Mouse (Mus musculus): Measurements from ENCODE around the gene Abcc9.

Gene Abcc9

DNA sequence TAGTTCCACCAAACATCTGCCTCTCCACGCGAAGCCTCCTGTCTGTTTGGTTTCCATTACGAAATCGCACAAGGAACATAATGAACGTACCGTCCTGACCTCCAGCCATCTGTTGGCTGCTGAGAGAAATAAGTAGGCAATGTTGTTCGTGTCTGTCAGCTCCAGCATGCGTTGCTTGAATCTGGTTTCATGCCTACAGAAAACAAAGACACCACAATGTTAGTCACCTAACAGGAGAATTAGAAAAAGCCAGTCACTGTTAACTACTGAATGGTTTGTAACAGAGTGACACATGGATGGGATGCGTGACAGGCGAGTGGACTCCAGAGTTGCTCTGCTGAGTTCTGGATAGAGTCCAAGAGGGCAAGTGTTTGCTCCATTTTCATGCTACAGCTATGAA, 87.8 kb downstream of the Abcc9 start:
- no peak for ATAC-seq (ENCODE audit: low TSS enrichment)

DNA sequence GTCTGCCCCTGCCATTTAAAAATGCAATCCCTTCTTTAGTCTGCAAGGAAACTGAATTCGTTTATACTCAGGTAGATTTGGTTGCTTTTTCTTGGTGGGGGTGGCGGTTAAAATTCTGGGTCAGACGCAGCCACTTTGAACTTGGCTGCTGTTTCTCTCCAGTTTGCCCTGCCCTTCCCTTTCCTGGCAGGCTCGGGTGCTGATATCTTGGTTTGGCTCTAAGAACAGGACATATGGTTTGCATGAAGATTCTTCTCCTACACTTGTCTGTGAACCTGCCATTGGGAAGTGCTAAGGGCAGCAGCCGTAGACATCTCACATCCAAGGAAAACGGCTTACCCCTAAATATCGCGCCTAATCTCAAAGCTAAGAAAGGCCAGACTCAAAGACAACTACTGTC, 89.7 kb downstream of the Abcc9 start:
- no peak for ATAC-seq (ENCODE audit: low TSS enrichment)

DNA sequence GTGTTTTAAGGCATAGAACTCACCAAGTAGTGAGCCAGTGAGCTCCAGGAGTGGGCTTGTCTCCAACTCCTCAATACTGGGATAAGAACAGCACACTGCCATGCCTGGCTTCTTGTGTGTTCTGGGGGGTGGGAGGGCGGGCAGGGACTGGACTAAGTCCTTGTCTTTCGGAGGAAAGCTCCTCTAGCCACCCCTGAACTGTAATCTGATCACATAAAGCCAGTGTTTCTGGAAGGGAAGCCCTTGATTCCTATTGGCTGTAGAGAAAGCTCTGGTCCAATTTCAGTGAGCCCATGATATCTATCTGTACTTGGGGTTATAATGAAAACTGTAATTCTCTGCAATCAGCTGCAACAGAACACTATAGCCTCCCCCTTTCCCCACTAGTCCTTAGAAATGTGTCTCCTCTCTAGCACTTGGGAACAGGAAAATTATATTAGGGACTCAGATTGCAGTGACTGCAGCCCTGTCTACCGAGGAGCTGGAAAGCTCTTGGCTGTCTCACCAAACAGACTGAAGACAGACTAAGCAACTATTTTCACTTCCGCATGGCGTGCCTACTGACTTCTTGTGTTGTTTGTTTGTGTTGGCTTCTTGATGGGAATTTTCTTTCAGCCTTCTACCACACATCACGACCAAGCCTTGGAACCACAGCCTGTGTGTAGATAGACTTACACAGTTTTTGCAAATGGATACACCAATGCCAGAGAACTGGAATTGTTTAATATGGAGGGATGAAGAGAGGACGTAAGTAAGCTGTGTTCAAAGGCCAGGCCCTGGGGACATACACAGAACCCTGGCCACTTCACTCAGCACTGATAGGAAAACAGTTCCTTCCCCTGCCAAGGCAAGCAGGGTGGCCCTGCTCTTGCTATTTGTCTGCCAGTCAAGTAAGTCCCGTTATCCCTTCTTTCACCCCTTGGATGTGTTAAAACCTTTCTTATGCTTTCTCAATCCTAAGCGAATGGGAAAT, 92.4 kb downstream of the Abcc9 start:
- ATAC-seq (ENCODE audit: low TSS enrichment), result no peak

DNA sequence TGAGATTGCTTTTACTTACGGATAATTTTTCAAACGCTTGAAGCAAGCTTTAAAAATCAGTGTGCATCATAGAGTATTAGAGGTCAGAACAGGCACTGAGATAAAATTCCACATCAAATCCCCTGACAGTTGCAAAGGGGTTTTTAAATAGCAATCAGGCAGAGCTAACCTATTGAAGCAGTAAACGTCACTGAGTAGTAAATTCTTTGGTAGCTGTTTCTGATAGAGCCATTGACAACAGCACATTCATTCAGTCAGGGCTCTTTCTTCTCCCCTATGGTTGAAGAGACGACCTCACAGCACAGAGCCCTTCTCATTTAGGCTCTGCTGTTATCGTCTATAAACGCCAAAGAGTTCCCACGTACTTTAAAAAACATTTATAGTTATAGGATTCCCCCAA, 95.0 kb downstream of the Abcc9 start:
- no peak for ATAC-seq (ENCODE audit: low TSS enrichment)

DNA sequence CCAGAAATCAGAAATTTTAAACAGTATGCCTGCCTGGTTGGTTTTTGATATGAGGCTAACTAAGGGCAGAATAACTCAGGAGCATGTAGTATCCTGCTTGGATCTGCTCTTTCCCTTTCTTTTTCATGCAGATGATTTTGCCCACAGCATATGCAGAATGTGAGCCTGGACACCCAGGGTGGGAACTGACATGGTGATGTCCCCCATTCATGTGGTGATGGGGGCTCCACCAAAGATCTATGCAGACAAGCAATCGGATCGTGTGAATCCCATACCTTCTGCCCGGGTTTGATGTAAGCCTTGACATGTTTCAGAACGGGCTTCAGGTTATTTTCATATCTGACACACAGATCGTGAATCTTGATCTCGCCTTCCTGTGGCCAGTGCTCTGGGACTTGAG, 99.3 kb downstream of the Abcc9 start:
- ATAC-seq (ENCODE audit: low TSS enrichment), result no peak

DNA sequence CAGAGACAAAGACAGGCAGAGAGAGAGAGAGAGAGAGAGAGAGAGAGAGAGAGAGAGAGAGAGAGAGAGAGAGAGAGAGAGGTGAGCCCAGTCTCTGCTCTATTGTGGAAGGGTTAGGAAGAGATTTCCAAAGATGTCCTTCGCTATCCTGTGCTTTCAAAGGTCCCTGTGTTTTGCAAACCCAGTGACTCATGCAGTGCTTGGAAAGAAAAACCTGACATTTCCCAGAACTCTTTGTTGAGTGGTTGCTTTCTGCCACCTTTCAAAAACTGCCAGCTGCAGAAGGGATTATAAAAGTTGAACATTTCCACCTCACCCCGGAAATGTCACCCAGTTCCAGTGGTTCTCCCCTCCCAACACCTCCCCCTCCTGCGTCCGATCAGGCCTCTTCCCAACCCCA, 123.3 kb downstream of the Abcc9 start:
- no peak for ATAC-seq (ENCODE audit: low TSS enrichment)

DNA sequence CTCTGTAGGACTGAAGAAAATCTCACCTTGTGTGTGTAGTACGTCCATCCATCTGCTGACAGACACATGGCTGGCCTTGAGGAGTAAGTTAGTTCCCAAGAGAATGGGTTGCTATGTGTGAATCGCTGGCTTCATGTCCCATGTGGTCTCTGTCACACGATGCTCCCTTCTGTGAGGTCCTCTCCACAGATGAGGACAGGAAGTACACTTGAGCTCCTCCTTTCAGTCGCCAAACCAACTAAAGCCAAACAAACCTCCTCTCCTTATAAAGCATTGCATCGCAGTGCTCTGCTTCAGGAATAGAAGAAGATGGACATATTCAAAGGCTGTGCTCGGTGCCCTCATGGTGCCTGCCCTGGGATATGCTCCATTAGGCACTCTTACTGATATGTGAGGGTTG, 124.3 kb downstream of the Abcc9 start:
- ATAC-seq (ENCODE audit: low TSS enrichment), result no peak

DNA sequence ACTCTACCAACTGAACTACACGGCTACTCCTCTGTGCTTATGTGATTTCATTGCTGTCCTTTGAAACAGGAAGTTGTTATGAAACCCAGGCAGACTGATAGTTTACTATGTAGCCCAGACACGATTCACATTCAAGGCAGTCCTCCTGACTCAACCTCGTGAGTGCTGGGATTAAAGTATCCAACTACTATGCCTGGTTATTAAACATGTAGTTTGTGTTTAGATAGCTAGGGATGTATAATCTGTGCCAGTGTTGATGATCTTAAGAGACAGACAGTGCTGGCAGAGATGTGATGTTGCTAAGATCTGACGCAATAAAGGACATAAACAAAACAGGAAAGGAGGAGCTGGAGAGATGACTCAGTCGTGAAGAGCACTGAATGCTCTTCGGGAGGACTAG, 129.2 kb downstream of the Abcc9 start:
- ATAC-seq (ENCODE audit: low TSS enrichment), result no peak

DNA sequence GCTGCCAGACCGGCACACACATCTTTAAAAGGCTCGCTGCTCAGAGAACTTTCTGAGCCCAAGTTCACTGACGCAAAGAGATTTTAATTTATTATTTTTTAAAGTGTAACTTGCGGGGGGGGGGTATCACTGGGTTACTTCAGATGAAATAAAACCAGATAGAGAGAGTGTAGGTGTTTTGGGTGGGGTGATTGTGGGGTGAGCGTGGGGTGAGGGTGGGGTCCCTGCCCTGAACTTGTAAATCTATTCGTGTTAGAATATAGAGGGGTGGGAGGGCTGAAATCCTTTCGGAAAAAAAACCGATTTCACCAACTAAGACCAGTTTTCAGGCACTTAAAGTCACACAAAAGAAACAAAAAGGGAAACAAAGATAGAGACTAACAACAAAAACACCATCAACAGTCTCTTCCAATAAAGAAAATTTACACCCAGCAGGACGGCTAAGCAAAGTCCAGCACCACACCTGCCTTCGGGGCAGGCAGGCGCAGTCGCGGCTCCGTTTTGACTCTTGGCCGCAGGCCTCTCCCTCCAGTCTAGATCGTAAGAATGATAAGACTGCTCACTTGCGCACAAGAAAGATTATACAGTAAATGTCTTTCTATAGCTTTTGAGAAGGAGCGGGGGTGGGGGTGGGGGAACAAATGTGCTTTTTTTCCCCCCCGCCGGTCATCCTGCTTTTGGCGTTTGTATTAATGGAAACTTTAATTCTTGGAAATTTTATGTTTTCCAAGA, 130.3 kb downstream of the Abcc9 start:
- ATAC-seq (ENCODE audit: low TSS enrichment), result no peak

DNA sequence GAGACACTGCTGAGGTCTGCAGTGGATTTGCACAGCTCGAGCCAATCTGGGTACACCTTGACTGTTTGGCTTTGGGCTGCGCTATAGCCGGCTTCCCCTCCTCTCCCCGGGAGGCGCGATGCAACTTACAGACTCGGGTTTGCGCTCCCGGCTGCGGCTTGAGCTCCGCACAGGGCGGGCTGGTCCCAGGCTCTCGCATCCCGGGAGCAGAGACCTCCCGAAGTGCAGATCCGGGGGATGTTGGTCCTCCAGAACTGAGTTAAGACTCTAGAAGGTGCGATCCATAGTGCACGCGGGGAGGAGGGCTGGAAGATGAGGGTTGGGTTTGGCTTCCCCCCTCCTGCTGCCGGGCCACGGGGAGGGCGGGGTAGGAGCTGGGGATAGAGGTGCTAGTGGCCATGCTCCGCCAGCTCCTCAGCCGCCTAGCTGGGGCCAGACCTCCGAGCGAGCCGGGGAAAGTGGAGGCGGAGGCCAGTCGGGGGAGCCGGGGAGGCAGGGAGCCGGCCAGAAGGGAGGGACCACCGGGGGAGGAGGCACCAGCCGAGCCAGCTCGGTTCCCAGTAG, 131.0 kb downstream of the Abcc9 start, which contains the start of gene Kcnj8:
TSS of gene Kcnj8 (minus strand) at position 560 of the 564 bp plus-strand sequence.
- peak; percentile 82 for ATAC-seq (ENCODE audit: low TSS enrichment)

DNA sequence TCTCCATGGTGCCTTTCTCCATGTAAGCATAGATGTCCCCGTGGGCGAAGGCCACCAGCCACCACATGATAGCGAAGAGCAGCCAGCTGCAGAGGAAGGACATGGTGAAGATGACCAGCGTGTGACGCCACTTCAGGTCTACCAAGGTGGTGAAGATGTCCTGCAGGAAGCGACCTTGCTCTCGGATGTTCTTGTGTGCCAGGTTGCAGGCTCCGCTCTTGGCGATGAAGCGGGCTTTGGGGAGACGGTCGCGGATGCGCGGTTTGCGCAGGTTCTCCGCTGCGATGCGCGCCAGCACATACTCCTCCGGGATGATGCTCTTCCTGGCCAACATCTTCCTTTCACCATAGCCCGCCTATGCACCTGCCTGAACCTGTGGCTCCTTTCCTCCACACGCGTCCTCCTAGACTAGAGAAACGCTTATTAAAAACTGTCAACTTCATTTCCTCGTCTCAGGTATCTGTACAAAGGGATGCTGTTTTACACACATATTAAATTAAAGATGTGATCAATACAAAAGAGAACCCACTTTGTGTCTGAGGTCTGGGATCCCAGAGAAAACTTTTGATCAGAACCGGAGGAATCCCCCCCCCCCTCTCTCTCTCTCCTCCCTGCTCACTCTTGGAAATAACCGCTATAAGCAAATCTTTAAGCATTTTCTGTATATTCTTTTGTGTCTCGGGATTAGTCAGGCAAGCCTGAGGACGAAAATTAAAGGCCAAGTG, 131.9 kb downstream of the Abcc9 start:
- ATAC-seq (ENCODE audit: low TSS enrichment), result 0 out of 2 replicates have a peak, but pooled peaks have one; percentile 45

DNA sequence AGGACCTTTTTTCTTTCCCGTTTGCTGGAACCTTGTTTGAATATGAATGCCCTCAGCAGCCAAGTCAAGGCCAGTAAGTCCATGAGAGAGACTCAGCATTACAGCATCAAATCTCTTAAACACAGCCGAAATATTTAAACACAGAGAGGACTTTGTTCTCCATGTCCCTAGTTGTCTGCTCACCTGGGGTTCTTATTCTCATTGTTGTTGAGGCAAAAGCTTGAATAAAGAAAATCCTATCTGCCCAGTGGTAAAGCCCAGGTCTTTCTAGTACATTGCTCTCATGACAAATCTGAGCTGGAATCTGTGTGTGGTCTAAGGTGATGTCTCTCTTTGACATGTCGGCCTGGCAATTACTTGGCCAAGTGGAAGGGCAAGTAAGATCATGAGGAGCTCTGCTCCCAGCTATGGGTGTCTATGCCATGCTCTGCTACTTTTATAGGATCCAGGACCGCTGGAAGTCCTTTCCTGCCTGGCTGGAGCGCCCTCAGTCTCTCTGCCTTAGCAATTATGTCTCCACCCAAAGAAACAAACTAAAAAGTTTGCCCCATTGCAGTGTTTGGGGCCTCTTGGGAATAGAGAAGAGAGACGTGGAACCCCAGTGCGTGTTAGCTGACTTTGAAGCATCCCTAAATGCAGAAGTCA, 133.3 kb downstream of the Abcc9 start:
- ATAC-seq (ENCODE audit: low TSS enrichment), result no peak

DNA sequence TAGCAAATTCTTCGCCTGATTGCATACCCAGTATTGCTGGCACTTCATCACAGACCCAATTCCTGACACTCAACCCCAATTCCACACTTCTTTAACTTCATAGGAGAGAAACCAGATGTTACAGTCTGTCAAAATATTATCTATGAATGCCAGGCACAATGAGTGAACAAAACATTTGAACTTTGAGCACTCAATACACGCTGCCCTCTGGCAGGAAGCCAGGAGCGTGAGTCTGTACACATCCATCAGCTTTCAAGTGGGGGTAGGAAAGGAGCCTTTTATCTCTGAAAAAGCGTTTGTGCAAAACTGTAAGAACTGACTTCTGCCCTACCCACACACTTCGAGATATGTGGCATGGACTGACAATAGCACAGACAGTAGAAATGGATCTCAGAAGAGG, 134.7 kb downstream of the Abcc9 start:
- no peak for ATAC-seq (ENCODE audit: low TSS enrichment)

DNA sequence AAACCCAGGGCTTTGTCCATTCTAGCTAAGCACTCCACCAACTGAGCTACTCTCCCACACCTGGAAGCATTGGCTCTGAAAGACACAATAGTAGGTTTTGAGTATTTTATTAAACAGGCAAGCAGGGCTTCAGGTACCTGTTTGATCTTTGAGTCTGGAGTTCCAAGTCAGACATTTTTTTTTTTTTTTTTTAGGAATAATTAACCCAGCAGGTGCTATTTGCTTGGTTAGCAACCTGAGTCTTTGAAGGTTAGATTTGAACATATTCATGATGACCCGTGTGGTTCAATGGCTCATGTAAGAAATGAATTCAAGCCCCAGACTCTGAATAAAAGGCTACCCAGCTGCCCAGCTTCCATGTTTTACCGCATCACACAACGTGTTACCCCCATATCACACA, 137.4 kb downstream of the Abcc9 start:
- no peak for ATAC-seq (ENCODE audit: low TSS enrichment)

DNA sequence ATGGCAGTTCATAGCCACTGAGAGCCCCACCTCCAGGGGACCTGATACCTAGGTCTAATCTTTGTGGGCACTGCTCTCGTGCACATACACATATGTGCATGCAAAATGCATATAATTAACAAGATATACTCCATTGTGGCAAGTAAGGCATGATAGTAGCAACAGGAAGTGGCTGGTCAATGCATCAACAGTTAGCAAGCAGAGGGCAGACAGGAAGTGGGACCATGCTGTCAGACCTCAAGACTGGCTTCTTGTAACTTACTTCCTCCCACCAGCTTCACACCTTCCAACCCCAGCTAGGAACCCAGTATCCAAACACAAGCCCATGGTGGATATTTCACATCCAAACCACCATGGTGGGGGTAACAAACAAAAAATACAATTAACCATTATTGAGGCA, 141.0 kb downstream of the Abcc9 start:
- ATAC-seq (ENCODE audit: low TSS enrichment), result no peak

DNA sequence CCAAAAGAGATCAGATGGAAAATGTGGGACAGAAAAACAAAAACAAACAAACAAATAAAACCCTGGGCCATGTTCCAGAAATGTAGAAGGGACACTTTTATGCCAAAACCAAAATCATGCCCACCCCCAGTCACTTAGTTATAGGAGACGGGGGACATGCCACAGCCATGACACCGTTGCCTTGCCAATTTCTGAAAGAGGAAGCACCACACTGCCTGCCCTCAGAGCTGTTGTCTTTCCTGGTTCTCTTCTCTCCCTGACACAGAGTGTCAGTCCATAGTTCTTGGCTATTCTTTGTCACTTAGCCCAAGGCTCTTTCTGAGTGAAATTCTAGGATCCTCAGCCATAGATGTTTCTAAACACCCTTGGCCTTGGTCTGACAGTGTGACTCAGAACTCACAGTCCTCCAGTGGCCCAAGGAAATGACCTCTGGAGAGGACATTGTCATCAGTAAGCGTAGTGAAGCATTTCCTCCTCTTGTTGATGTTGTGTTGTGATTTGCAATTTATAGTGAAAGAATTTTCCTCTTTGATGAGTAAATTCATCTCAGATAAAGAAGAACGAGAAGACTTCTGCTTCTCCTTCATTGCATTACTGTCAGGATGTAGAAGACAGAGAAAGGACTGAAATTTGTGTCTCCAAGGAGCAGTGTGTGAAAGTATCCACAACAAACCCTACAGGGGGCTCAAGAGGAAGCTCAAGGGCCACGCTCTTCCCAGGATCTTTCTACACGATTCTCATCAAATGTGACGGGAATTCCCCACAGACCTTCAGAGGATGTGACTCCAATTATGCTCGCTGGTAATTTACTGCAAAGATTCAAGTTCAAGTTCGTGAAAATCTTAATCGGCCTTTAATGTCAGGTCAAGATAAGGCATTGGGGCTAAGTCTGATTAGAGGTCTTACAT, 143.1 kb downstream of the Abcc9 start:
- ATAC-seq (ENCODE audit: low TSS enrichment), result no peak

DNA sequence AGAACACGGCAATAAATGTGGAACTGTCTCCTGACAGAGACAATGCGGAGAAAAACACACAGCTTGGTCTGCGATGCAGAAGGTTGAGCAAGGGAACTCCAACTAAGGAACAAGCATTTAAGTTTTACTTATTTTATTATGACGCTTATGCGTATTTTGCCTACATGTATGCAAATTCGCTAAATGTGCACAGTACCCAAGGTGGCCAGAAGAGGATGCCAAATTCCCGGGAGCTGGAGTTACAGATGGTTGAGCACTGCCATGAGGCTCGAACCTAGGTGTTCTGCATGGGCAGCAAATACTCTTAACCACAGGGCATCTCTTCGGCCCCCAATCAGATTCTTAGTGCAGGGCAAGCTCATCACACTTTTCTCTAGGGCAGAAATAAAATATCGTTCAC, 144.0 kb downstream of the Abcc9 start:
- ATAC-seq (ENCODE audit: low TSS enrichment), result peak; percentile 79; the same call in 1 of the 2 replicates

DNA sequence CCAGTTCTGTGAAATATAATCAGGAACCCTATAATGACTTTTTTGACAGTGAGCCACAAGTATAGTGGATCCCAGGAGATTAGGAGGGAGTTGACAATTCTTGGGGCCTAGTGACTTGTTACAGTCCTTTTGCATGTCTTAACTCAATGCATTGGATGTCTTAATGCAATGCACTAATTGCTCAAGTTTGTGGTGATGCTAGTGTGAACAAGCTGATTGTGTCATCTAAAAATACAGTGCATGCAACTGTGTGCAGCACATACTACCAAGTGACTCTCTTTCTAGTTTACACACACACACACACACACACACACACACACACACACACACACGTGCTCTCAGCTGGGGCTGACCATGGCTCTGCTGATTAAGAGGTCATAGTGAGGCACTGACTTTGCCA, 146.1 kb downstream of the Abcc9 start:
- no peak for ATAC-seq (ENCODE audit: low TSS enrichment)

DNA sequence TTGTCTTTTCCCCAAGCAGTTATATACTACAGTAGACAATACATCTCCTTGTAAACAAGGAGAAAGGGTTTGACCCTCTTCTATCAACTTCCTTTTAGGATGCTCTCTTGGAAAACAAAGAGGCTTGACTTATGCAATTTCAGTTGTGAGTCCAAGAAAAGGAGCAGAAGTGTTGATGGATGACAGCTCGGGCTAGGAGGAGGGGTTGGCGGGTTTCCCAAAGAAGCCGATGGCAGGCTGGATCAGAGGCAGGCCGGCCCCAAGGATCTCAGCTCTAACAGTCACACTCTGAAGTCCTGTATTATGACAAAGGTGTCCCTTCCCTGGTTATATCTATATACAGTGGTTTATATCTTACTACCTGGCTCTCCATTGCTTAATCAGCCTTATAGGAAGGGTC, 150.6 kb downstream of the Abcc9 start:
- ATAC-seq (ENCODE audit: low TSS enrichment), result no peak

DNA sequence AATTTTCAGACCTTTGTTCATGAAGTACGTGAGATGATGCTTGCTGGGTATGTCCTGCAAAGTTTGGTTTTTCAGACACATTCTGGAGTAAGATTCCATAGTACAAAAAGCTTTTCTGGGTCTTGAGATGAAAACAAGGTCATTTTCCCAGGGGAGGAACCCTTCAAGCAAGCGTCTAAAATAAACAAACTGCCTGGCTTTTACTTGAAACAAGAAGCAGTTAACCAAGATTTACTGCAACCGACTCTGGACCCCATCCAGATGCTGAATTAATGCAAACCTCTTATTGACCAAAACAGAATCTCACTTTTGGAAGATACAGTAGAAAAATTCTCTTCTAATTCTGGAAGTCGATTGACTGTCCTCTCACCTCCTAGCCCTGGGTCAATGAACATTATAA, 151.2 kb downstream of the Abcc9 start:
- ATAC-seq (ENCODE audit: low TSS enrichment), result no peak
